Mouse (Mus musculus): ENCODE results near the gene Gm8947.
"Not testable (repeated sequence)": the region's sequence is repeated elsewhere in the genome, so short reads cannot be mapped to it uniquely, and the experiment has no call there.

Gm8947 gene

DNA sequence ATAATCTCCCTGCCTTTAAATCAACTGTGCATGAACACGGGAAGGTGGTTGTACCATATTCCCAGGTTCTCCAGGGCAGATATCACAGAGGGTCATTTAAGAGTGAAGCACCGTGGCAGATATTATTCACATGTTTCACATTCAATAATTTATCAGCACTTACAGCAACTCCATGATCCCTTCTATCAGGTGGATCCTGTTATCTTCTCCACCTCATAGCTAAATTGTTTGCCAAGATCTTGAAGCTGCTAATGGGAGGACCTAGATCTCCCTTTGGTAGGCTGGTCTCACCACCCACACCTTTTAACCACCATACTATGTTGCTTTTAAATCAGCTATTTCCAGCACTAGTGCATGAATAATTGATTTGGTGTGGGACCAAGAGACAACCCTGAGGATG is 12.0 kb upstream of the Gm8947 start:
- no peak for DNase-seq (ENCODE audit: low spot score in 2 of 2)

DNA sequence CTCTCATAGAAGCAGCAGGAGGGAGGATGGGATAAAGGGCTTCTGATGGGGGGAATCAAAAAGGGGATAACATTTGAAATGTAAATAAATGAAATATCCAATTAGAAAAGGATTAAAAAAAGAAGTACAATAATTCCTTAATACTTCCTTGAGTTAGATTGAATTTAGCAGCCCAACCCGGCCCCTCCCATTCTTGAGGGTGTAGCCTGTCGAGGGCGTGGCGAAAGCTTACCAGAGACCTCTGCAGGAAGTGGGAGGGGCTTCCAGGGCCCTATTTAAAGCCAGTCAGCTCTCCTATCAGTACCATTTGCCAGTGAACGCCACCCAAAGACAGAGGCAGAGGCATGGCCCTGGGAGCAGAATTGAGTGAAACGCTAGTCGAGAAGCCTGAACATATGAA is 9.9 kb upstream of the Gm8947 start, which contains the start of gene Gm47985:
TSS of gene Gm47985 (plus strand) at position 272 of the 400 bp plus-strand sequence.
- not testable (repeated sequence) for DNase-seq (ENCODE audit: low spot score in 2 of 2)

DNA sequence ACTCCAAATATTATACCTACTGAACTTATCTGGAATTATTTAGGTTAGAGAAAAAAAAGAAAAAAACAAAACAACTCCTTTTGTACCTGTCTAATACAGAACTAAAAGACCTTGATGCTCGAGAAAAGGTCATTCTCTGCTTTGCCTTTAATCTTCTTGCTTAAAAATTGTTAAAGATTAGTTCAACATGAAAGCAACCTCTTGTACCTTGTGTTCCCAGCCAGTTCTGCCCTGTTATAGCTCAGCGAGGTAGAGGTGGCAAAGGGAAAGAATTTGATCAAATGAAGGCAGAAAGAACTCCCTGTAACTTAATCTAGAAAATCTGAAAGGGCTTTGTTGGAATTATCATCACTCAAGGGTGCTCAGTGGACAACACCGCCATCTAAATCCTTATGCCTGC is 6.0 kb upstream of the Gm8947 start:
- DNase-seq (ENCODE audit: low spot score in 2 of 2) = not testable (repeated sequence)

DNA sequence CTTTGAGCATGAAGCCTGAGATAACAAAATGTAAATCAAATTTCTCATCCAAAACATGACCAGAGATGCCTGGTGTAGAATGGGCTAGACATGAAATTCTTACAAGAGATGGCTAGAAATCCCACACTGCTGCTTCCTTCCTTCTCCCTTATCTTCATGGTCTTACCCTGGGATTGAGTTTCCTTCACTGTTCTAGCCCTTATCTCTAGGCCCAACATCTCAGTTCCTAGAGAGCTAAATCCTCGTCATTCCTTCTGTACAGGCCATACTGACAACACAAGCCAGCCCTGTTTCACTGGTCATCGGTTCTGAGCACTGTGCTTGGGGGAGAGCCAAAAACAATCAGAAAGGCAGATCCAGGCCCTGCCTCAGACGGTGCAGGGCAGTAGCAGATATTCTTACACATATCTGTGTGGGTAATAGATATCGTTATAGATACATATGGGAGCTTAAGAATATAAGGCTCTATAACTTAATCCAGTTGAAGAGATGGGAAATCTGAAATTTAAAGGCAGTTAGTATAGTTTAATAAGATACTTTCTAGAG is 5.2 kb upstream of the Gm8947 start:
- not testable (repeated sequence) for DNase-seq (ENCODE audit: low spot score in 2 of 2)

DNA sequence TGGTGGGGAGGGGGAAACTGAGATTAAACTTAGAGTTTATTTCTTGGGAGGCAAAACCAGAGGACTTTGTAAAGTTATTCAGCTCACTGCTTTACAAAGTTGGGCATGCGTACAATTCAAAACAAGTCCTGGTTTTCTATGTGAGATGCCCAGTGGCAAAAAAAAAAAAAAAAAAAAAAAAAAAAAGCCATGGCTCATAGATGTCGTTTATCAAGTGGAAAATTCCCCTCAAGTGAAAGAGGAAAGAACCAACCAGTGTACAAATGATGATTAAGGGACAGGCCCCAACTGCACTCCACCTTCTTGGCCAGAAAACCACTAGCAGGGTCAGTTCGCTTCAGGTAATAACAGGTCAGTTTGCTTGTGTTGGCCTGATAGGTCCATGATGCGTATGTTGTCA is 3.7 kb upstream of the Gm8947 start:
- DNase-seq (ENCODE audit: low spot score in 2 of 2) = no peak

DNA sequence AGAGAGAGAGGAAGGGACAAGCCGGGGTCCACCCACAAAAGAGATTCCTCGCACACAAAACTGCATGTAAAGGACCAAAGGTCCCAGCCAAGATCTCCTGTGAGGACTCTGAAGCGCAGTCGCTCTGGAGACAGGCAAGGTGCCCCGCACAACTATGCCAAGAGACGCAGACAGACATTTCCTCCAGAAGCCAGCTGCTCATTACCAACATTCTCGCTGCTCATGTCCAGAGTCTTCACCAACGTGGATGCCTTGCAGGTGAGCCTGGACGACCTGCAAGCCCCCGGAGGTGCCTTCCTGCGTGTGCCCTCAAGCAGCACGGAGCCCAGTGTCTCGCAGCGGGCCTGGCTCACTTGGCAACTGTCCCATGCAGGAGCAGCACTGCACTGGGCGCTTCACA is 563 bp downstream of the Gm8947 start:
- DNase-seq (ENCODE audit: low spot score in 2 of 2) = not testable (repeated sequence)

DNA sequence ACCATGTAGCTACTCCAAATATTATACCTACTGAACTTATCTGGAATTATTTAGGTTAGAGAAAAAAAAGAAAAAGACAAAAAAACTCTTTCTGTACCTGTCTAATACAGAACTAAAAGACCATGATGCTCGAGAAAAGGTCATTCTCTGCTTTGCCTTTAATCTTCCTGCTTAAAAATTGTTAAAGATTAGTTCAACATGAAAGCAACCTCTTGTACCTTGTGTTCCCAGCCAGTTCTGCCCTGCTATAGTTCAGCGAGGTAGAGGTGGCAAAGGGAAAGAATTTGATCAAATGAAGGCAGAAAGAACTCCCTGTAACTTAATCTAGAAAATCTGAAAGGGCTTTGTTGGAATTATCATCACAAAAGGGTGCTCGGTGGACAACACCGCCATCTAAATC is 3.8 kb downstream of the Gm8947 start:
- DNase-seq (ENCODE audit: low spot score in 2 of 2) = not testable (repeated sequence)

DNA sequence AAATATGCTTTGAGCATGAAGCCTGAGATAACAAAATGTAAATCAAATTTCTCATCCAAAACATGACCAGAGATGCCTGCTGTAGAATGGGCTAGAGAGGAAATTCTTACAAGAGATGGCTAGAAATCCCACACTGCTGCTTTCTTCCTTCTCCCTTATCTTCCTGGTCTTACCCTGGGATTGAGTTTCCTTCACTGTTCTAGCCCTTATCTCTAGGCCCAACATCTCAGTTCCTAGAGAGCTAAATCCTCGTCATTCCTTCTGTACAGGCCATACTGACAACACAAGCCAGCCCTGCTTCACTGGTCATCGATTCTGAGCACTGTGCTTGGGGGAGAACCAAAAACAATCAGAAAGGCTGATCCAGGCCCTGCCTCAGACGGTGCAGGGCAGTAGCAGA is 4.5 kb downstream of the Gm8947 start:
- not testable (repeated sequence) for DNase-seq (ENCODE audit: low spot score in 2 of 2)

DNA sequence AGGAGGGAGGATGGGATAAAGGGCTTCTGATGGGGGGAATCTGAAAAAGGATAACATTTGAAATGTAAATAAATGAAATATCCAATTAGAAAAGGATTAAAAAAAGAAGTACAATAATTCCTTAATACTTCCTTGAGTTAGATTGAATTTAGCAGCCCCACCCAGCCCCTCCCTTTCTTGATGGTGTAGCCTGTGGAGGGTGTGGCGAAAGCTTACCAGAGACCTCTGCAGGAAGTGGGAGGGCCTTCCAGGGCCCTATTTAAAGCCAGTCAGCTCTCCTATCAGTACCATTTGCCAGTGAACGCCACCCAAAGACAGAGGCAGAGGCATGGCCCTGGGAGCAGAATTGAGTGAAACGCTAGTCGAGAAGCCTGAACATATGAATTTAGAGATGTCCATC is 5.9 kb downstream of the Gm8947 start, which contains the start of gene Gm47995:
TSS of gene Gm47995 (plus strand) at position 329 of the 400 bp plus-strand sequence.
- DNase-seq (ENCODE audit: low spot score in 2 of 2) = not testable (repeated sequence)

DNA sequence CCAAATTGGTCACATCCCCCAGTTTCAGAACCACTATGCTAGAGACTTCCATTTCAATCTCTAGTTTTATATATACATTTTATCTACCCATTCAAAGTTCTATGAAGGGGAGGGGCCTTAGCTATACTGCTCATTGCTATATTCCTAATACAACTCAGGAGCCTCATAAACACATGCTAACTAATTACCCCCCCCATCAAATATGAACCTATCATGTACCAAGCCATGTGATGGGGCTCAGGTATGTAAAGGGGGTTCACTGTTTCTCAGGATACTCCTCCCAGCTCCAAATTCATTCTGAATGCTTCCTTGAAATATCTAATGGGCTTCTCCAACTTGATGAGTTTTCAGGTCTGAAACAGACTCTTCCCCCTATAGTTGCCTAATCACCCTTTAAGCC is 8.4 kb downstream of the Gm8947 start:
- not testable (repeated sequence) for DNase-seq (ENCODE audit: low spot score in 2 of 2)

DNA sequence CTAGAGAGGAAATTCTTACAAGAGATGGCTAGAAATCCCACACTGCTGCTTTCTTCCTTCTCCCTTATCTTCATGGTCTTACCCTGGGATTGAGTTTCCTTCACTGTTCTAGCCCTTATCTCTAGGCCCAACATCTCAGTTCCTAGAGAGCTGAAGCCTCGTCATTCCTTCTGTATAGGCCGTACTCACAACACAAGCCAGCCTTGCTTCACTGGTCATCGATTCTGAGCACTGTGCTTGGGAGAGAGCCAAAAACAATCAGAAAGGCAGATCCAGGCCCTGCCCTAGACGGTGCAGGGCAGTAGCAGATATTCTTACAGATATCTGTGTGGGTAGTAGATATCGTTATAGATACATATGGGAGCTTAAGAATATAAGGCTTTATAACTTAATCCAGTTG is 10.6 kb downstream of the Gm8947 start:
- DNase-seq (ENCODE audit: low spot score in 2 of 2) = not testable (repeated sequence)

DNA sequence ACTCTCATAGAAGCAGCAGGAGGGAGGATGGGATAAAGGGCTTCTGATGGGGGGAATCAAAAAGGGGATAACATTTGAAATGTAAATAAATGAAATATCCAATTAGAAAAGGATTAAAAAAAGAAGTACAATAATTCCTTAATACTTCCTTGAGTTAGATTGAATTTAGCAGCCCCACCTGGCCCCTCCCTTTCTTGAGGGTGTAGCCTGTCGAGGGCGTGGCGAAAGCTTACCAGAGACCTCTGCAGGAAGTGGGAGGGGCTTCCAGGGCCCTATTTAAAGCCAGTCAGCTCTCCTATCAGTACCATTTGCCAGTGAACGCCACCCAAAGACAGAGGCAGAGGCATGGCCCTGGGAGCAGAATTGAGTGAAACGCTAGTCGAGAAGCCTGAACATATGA is 11.6 kb downstream of the Gm8947 start, which contains the start of gene 3110040M04Rik:
TSS of gene 3110040M04Rik (plus strand) at position 304 of the 400 bp plus-strand sequence.
- DNase-seq (ENCODE audit: low spot score in 2 of 2) = not testable (repeated sequence)

DNA sequence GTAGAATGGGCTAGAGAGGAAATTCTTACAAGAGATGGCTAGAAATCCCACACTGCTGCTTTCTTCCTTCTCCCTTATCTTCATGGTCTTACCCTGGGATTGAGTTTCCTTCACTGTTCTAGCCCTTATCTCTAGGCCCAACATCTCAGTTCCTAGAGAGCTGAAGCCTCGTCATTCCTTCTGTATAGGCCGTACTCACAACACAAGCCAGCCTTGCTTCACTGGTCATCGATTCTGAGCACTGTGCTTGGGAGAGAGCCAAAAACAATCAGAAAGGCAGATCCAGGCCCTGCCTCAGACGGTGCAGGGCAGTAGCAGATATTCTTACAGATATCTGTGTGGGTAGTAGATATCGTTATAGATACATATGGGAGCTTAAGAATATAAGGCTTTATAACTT is 16.3 kb downstream of the Gm8947 start:
- not testable (repeated sequence) for DNase-seq (ENCODE audit: low spot score in 2 of 2)

DNA sequence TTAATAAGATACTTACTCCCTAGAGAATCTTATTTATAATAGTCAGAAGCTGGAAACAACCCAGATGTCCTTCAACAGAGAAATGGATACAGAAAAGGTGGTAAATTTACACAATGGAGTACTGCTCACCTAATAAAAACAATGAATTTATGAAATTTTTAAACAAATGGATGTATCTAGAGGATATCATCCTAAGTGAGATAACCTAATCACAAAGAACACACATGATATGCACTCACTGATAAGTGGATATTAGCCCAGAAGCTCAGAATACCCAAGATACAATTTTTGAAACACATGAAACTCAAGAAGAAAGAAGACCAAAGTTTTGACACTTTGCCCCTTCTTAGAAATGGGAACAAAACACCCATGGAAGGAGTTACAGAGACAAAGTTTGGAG is 16.8 kb downstream of the Gm8947 start:
- DNase-seq (ENCODE audit: low spot score in 2 of 2) = not testable (repeated sequence)

DNA sequence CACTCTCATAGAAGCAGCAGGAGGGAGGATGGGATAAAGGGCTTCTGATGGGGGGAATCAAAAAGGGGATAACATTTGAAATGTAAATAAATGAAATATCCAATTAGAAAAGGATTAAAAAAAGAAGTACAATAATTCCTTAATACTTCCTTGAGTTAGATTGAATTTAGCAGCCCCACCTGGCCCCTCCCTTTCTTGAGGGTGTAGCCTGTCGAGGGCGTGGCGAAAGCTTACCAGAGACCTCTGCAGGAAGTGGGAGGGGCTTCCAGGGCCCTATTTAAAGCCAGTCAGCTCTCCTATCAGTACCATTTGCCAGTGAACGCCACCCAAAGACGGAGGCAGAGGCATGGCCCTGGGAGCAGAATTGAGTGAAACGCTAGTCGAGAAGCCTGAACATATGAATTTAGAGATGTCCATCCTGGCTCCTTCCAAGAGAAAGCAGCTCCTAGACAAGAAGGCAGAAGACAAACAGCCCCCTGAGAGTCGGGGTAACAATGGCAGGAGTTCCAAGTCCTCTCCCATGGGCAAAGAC is 17.7 kb downstream of the Gm8947 start, which contains the start of gene Gm47996:
TSS of gene Gm47996 (plus strand) at position 308 of the 532 bp plus-strand sequence.
- peak; percentile 6 to 12 for DNase-seq (ENCODE audit: low spot score in 2 of 2)

DNA sequence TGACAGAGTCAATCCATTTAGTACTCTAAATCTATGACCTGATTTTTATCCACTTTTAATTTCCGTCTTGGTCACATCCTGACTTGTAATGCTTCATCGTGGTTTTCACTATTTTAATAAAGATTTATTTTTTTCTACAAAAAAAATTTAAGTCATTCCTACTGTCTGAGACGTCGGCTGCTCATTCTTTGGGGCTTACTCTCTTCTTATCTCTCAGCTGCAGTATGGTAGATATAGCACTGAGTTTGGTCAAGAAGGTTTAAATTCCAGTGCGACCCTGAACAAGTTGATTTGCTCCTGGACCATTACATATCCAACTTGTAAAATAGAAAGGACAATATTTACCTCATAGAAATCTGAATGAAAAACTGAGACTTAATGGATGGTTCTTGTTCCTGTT is 19.5 kb downstream of the Gm8947 start:
- not testable (repeated sequence) for DNase-seq (ENCODE audit: low spot score in 2 of 2)

DNA sequence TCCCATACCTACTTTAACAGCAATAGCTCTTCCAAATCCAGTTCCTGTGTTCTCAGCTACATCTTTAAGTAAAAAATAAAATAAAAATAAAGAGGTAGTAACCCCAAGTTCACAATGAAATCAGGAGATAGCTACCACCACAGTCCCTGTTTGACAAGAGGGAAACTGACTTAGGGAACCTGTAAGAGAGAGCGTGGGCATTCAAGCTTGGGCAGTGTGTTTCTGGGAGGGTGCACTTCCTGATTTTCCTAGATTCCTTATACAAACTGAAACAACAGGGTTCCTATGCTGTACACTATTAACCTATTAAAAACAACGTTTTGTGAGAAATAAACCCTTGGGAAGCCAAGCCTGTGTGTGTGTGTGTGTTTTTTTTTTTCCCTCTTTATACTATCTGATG is 22.7 kb downstream of the Gm8947 start:
- no peak for DNase-seq (ENCODE audit: low spot score in 2 of 2)

DNA sequence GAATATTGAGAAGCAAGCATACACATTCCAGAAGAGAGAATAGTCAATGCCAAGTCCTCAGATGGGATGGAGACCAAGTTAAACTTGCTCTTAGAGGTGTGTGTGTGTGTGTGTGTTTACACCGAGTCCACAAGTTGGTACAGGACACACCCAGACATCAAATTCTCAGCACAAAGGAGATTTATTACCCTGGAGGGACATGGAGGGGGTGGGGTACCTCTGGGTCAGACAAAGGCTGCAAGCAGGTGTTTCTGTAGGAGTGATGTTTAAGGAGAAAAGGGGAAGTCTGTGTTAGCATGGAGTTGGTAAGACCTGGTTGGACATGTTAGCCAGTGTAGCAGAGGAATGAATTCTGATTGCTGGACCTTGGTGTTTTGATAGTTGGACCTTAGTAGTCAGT is 23.8 kb downstream of the Gm8947 start:
- no peak for DNase-seq (ENCODE audit: low spot score in 2 of 2)

DNA sequence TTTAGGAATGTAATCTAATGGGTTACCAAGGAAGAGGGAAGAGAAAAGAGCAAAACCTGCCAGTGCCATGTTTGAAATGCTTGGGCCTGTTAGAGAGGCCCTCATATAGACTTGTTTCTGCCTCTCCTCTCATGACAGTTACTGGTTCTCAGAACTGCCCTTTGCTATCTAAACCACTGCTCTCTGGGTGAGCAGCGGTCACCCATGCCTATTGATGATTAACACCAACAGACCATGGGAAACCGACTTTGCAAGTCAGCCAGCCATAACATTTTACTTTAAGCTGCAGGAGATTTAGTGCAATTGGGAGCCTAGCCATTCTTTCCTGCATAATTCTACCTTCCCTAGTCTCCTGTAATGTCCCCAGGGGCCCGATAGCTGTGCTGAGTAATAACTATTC is 24.2 kb downstream of the Gm8947 start:
- DNase-seq (ENCODE audit: low spot score in 2 of 2) = no peak

DNA sequence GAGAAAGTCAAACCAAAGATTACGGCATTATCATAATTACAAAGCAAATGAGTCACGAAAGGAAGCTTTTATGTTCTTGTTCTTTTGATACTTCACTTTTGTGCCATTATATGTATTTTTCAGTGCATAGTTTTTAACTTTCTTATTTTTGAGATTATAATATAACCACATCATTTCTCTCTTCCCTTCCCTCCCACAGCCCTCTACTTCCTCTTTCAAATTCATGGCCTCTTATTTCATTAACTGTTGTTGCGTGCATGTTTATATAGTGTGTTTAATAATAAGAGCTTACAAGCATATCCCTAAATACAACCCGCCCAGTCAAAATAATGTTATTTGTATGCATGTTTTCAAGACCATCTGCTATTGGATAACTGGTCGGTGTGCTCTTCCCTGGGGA is 26.9 kb downstream of the Gm8947 start:
- DNase-seq (ENCODE audit: low spot score in 2 of 2) = no peak

DNA sequence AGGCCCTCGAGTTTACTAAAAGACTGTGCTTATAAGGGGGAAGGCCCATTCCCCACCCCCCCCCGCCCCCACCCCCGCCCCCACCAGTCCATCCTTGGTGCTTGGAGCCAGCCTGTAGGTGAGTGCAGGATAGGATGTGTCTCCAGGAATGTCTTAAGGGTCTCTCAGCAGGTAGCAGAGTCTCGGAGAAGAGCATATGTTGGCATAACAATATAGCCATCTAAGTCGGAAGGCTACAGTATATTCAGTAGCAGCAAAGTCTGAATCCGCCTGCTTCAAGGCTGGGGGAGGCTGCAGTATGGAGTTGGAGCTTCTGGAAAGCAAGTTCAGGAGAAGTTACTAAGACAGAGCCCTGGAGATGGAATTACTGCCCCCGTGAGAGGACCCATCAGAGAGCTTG is 27.9 kb downstream of the Gm8947 start:
- DNase-seq (ENCODE audit: low spot score in 2 of 2) = no peak

DNA sequence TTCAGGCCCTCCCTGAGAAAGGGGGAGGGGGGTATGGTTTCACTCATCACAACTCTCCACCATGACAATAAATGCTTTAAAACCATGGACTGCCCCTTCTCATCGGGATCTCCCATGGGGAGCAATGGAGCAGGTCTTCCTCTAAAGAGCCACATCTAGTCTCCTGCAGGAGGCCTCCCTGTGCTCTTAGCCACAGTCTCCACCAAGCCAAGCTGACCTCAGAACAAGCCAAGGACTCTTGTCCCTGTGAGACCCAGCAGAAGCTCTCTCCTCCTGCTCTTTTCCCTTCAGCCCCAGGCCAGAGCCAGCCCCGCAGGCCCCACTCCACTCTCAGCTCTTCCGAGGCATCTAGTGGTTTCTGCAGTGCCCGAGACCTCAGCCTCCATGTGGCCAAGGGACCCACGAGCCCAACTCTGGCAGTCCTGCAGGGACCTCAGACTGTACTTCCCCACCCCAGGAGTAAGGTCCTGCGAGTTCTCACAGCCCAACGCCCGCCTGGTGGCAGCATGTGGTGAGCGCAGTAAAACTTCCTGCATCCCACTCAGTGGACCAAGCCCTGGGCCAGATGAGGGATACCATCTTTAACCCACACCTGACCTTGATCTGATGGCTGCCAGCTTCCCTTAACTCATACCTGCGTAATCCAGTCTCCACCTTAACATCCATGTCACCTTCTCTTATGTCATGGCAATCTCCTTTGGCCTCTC is 30.5 kb downstream of the Gm8947 start:
- no peak for DNase-seq (ENCODE audit: low spot score in 2 of 2)

DNA sequence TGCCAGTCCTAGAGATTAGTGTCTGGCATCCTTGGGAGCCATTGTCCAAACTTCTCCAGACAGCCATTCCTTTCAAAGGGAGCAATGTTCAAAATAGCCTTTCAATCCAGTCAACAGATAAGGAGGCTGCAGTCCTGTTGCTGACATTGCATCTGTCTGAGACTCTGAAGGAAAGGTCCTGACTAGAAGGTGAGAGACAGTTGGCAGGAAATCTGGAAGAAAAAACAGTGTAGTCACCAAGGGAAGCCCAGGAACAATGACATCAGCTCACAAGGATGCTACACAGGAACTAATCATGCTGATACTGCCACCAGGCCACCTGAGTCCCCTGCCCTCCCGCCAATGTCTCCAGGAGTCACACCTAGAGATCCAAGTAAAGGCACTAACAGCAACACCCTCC is 31.2 kb downstream of the Gm8947 start:
- DNase-seq (ENCODE audit: low spot score in 2 of 2) = no peak

Measured in thymus, postnatal 10 days (tissue).